Mouse (Mus musculus) spleen, postnatal 14 days (tissue): ENCODE results near the gene Cd80.
"Not testable (repeated sequence)": the region's sequence is repeated elsewhere in the genome, so short reads cannot be mapped to it uniquely, and the experiment has no call there.

Source experiments
- DNase-seq, 2 experiments: peaks; one replicate each; pipeline ENCODE4 v3.0.0; 2021 to 2022; ENCODE audit warnings: low spot score in 2 of 2

Gene Cd80

GRCm38 (mm10) chr16:38455511-38456418 lies at the start of gene Cd80:
Cd80 (plus strand) TSS chr16:38455561.
- no peak for DNase-seq

GRCm38 (mm10) chr16:38406293-38406692 lies 49.1 kb upstream of the Cd80 start:
- no peak for DNase-seq

- DNase-seq: no peak
Measured at GRCm38 (mm10) chr16:38406708-38407107, 48.7 kb upstream of the Cd80 start.

GRCm38 (mm10) chr16:38407584-38407983 lies 47.8 kb upstream of the Cd80 start:
- no peak for DNase-seq

- DNase-seq: no peak
Measured at GRCm38 (mm10) chr16:38408416-38408815, 46.9 kb upstream of the Cd80 start.

GRCm38 (mm10) chr16:38414953-38415352 lies 40.4 kb upstream of the Cd80 start:
- DNase-seq: no peak

- DNase-seq: no peak
Measured at GRCm38 (mm10) chr16:38425374-38425773, 30.0 kb upstream of the Cd80 start.

GRCm38 (mm10) chr16:38425799-38426198 lies 29.6 kb upstream of the Cd80 start:
- DNase-seq: no peak

- no peak for DNase-seq
Measured at GRCm38 (mm10) chr16:38431446-38432185, 23.7 kb upstream of the Cd80 start.

- DNase-seq: no peak
Measured at GRCm38 (mm10) chr16:38432498-38433425, 22.6 kb upstream of the Cd80 start, which contains the start of gene Pla1a. Pla1a (minus strand) TSS chr16:38433145.

- DNase-seq: no peak
Measured at GRCm38 (mm10) chr16:38433514-38433913, 21.8 kb upstream of the Cd80 start.

- DNase-seq: no peak
Measured at GRCm38 (mm10) chr16:38434295-38434795, 21.0 kb upstream of the Cd80 start.

- DNase-seq: no peak
Measured at GRCm38 (mm10) chr16:38439190-38439589, 16.2 kb upstream of the Cd80 start.

GRCm38 (mm10) chr16:38440403-38440802 lies 15.0 kb upstream of the Cd80 start:
- DNase-seq: no peak

- DNase-seq: no peak
Measured at GRCm38 (mm10) chr16:38441611-38442010, 13.8 kb upstream of the Cd80 start.

- no peak for DNase-seq
Measured at GRCm38 (mm10) chr16:38442216-38442615, 13.1 kb upstream of the Cd80 start.

GRCm38 (mm10) chr16:38443721-38444464 lies 11.5 kb upstream of the Cd80 start:
- DNase-seq: no peak

GRCm38 (mm10) chr16:38445046-38445445 lies 10.3 kb upstream of the Cd80 start:
- DNase-seq: no peak

GRCm38 (mm10) chr16:38445576-38445975 lies 9.8 kb upstream of the Cd80 start:
- no peak for DNase-seq

- DNase-seq: not testable (repeated sequence)
Measured at GRCm38 (mm10) chr16:38446141-38446540, 9.2 kb upstream of the Cd80 start.

GRCm38 (mm10) chr16:38447366-38447765 lies 8.0 kb upstream of the Cd80 start:
- no peak for DNase-seq
